Mouse (Mus musculus): ENCODE results near the gene Pcnp. TPM values are rescaled to one million over a fixed set of nuclear protein-coding genes. Genes with fewer than 3 reads are reported as not detected.
"Not testable (repeated sequence)": the region's sequence is repeated elsewhere in the genome, so short reads cannot be mapped to it uniquely, and the experiment has no call there.

Gene Pcnp
- polyA plus RNA-seq, 1 experiment from 2014 or later: 209 TPM

GRCm38 (mm10) chr16:56062981-56063380 lies 33.4 kb upstream of the Pcnp start:
- 58% methylated on average over 11 of the region's 11 CpGs for WGBS
- H3K4me2 ChIP-seq (replicated peaks): no peak overlapping the region
- ATAC-seq: no peak
- H3K27me3 ChIP-seq (replicated peaks): no peaks in the 10 kb centered on the region
- H3K4me1 ChIP-seq (replicated peaks): no peaks in the 10 kb centered on the region
- no peak overlapping the region for H3K4me3 ChIP-seq (replicated peaks)
- H3K36me3 ChIP-seq: no peaks in the 10 kb centered on the region
- no peak overlapping the region for H3K27ac ChIP-seq
- H3K9me3 ChIP-seq: no peaks in the 10 kb centered on the region
- no peak overlapping the region for H3K9ac ChIP-seq

GRCm38 (mm10) chr16:56061995-56062594 lies 32.6 kb upstream of the Pcnp start:
- 74% methylated on average over 7 of the region's 7 CpGs for WGBS
- H3K36me3 ChIP-seq: no peaks in the 10 kb centered on the region
- H3K4me1 ChIP-seq (replicated peaks): no peaks in the 10 kb centered on the region
- H3K4me3 ChIP-seq (replicated peaks): no peak overlapping the region
- H3K27ac ChIP-seq: no peak overlapping the region
- H3K4me2 ChIP-seq (replicated peaks): no peak overlapping the region
- no peak overlapping the region for H3K9ac ChIP-seq
- no peaks in the 10 kb centered on the region for H3K9me3 ChIP-seq
- no peak for ATAC-seq
- H3K27me3 ChIP-seq (replicated peaks): no peaks in the 10 kb centered on the region

GRCm38 (mm10) chr16:56058151-56058550 lies 28.6 kb upstream of the Pcnp start:
- 82% methylated on average over 10 of the region's 10 CpGs for WGBS
- Histone ChIP-seq H3K36me3 (no peaks in the 10 kb centered on the region), H3K4me1 (replicated peaks) (no peaks in the 10 kb centered on the region), H3K4me2 (replicated peaks) (no peak overlapping the region), H3K9me3 (no peaks in the 10 kb centered on the region), H3K27me3 (replicated peaks) (no peaks in the 10 kb centered on the region), H3K9ac (no peak overlapping the region), H3K4me3 (replicated peaks) (no peak overlapping the region), H3K27ac (no peak overlapping the region)
- ATAC-seq: no peak

GRCm38 (mm10) chr16:56056944-56057590 lies 27.5 kb upstream of the Pcnp start:
- Histone ChIP-seq H3K4me1 (replicated peaks) (no peaks in the 10 kb centered on the region), H3K9ac (no peak overlapping the region), H3K27ac (no peak overlapping the region), H3K36me3 (no peaks in the 10 kb centered on the region), H3K4me2 (replicated peaks) (no peak overlapping the region), H3K4me3 (replicated peaks) (no peak overlapping the region), H3K9me3 (no peaks in the 10 kb centered on the region), H3K27me3 (replicated peaks) (no peaks in the 10 kb centered on the region)
- 76% methylated on average over 7 of the region's 7 CpGs for WGBS
- no peak for ATAC-seq

DNA sequence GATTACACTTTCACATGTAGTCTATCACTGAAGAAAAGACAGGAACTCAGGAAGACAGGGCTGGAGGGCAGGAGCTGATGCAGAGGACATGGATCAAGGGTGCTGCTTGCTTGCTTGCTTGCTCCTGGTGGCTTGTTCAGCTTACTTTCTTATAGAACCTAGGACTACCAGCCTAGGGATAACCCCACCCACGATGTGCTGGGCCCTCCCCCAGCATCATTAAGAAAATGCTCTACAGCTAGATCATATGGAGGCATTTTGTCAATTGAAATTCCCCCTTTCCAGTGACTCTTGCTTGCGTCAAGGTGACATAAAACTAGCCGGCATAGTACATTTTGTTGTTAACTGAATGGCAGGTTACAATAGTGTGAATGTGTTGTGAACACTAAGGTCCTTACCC lies 26.4 kb upstream of the Pcnp start:
- no peak overlapping the region for H3K4me2 ChIP-seq (replicated peaks)
- no peak overlapping the region for H3K9ac ChIP-seq
- 73% methylated on average over 3 of the region's 3 CpGs for WGBS

DNA sequence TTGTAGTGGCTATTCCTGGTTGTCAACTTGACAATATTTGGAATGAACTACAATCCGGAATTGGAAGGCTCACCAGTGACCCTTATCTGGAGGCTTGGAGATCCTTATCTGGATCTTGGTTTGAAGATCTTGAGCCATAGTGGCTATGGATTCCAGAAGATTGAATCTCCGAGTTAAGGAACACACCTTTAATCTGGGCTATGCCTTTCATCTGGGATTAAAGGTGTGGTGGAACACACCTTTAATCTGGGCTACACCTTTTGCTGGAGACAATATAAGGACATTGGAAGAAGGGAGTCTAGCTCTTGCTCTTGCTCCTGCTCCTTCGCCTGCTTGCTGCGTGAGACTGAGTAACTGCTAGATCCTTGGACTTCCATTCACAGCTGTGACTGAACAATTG lies 18.5 kb upstream of the Pcnp start, which contains the start of gene Senp7:
Senp7 (plus strand) TSS at position 301 of the 400 bp plus-strand sequence.
- not testable (repeated sequence) for H3K27me3 ChIP-seq (replicated peaks); H3K4me3 ChIP-seq (replicated peaks); H3K36me3 ChIP-seq; H3K9ac ChIP-seq; H3K9me3 ChIP-seq; ATAC-seq; H3K4me1 ChIP-seq (replicated peaks); H3K27ac ChIP-seq; H3K4me2 ChIP-seq (replicated peaks)
- WGBS: no CpG with 5 or more reads among the region's 4 CpGs

More for the DNA sequence above, 26.4 kb upstream of the Pcnp start:
- no peak overlapping the region for H3K4me3 ChIP-seq (replicated peaks)
- no peak for ATAC-seq
- no peaks in the 10 kb centered on the region for H3K36me3 ChIP-seq
- no peaks in the 10 kb centered on the region for H3K4me1 ChIP-seq (replicated peaks)
- H3K27me3 ChIP-seq (replicated peaks): no peaks in the 10 kb centered on the region
- no peaks in the 10 kb centered on the region for H3K9me3 ChIP-seq
- H3K27ac ChIP-seq: no peak overlapping the region

DNA sequence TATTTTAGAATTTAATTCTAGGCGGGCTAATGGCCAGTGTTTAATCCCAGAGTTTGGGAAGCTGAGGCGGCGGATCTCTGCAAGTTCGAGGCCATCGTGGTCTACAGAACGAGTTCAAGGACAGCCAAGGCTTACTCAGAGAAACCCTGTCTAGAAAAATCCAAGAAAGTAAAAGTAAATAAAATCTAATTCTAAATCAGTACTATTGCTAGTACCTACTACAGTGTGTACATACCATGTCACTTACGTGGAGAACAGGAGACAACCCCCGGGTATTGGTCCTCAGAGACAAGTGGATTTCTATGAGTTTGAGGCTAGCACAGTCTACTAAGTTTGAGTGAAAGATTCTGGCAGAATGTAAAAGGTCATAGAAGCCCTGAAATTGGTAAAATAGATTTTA lies 8.6 kb upstream of the Pcnp start:
- Histone ChIP-seq H3K4me2 (replicated peaks) (peak overlapping the region; percentile 66), H3K9ac (peak overlapping the region; percentile 90), H3K27ac (peak overlapping the region; percentile 93), H3K4me1 (replicated peaks) (peaks cover 6% of the 10 kb centered on the region), H3K9me3 (no peaks in the 10 kb centered on the region), H3K36me3 (peaks cover 2% of the 10 kb centered on the region; the same call in 1 of the 2 replicates), H3K4me3 (replicated peaks) (peak overlapping the region; percentile 68), H3K27me3 (replicated peaks) (no peaks in the 10 kb centered on the region)
- peak; percentile 42 for ATAC-seq
- WGBS: 26% methylated on average over 8 of the region's 8 CpGs

- H3K4me2 ChIP-seq (replicated peaks): peak within 1 kb of the TSS; percentile 66
- no peaks in the 10 kb centered on the region for H3K9me3 ChIP-seq
- H3K4me3 ChIP-seq (replicated peaks): peak within 1 kb of the TSS; percentile 68
- H3K27ac ChIP-seq: peak within 1 kb of the TSS; percentile 93
- peak within 1 kb of the TSS; percentile 90 for H3K9ac ChIP-seq
- under 1% methylated on average over 63 of the region's 63 CpGs for WGBS
- H3K36me3 ChIP-seq: peaks cover 2% of the 10 kb centered on the region; the same call in 1 of the 2 replicates
- H3K4me1 ChIP-seq (replicated peaks): peaks cover 6% of the 10 kb centered on the region
- ATAC-seq: peak; percentile 100
- no peaks in the 10 kb centered on the region for H3K27me3 ChIP-seq (replicated peaks)
Measured at GRCm38 (mm10) chr16:56037138-56038010, 7.8 kb upstream of the Pcnp start, which contains the start of gene Trmt10c. Trmt10c (minus strand) TSS chr16:56037819.

DNA sequence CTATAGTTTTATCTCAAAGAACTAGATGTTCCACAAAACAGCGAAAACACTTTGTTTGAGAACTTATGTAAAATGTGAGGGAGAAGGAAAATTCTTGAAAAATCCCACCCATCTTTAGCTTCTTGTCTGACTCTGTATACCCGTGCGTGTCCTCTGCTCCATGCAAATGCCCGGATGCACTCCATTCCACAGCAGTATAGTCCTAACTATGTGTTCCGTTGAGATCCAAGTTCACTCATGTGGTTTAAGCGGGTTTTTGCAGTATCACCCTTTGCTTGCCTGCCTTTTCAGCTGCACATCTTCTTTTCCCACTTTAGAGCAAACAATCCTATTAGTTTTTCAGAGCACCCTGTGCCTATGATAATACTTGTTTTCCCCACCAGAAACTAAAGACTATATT lies 7.0 kb upstream of the Pcnp start:
- Histone ChIP-seq H3K9me3 (no peaks in the 10 kb centered on the region), H3K27me3 (replicated peaks) (no peaks in the 10 kb centered on the region), H3K4me2 (replicated peaks) (peak overlapping the region; percentile 66), H3K9ac (peak overlapping the region; percentile 90), H3K27ac (no peak overlapping the region), H3K4me3 (replicated peaks) (peak overlapping the region; percentile 68), H3K36me3 (peaks cover 2% of the 10 kb centered on the region; the same call in 1 of the 2 replicates), H3K4me1 (replicated peaks) (peaks cover 6% of the 10 kb centered on the region)
- WGBS: 52% methylated on average over 6 of the region's 6 CpGs
- ATAC-seq: no peak

- Histone ChIP-seq H3K27me3 (replicated peaks) (no peaks in the 10 kb centered on the region), H3K4me2 (replicated peaks) (no peak overlapping the region), H3K4me3 (replicated peaks) (no peak overlapping the region), H3K9me3 (no peaks in the 10 kb centered on the region), H3K27ac (no peak overlapping the region), H3K9ac (no peak overlapping the region), H3K36me3 (peaks cover 2% of the 10 kb centered on the region; the same call in 1 of the 2 replicates), H3K4me1 (replicated peaks) (peaks cover 6% of the 10 kb centered on the region)
- 94% methylated on average over 6 of the region's 6 CpGs for whole genome bisulfite sequencing
- no peak for ATAC-seq
Measured at GRCm38 (mm10) chr16:56034566-56034965, 5.0 kb upstream of the Pcnp start.

DNA sequence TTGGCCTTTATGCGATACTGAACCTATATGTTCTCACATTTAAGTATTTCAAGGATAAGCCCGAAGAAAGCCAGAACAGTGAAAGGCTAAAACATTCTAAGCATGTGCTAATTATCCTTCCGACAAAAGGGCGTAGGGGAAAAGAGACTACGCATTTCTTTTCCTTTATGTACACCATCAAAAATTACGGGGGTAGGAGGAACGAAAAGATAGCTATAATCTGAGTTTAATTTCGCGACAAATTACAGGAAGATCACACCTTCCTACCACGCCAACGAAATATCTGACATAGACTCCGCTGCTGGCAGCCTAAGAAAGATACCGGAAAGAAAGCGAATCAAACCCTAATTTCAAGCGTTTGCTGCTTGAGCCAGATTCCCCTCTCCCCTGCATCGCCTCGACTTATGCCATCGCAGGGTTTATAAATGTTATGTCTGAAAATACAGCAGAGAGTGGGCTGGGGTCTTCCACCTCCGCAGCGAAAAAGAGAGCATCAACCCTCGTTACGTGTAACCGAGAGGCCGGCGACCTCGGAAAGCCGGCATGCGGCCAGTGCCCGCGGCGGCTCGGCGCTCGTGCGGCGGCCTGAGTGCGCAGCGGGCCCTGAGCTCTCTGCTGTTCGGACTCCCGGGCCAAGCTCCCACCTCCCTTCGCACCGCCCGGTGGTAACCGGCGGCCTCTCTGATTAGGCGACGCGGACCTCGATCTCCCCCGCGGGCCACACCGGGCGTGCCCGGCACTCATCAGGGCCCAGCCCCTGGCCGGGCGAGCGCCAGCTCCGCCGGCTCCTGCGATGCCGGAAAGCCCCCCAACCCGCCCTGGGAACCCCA lies 602 bp downstream of the Pcnp start:
- Histone ChIP-seq H3K4me2 (replicated peaks) (peak overlapping the region; percentile 62), H3K27ac (peak overlapping the region; percentile 85)
- under 1% methylated on average over 62 of the region's 62 CpGs for WGBS

More for the DNA sequence above, 602 bp downstream of the Pcnp start:
- ATAC-seq: peak; percentile 94
- 0 out of 2 replicates have a peak, but pooled peaks cover 4% of the 10 kb centered on the region for H3K4me1 ChIP-seq (replicated peaks)
- peak overlapping the region; percentile 88 for H3K4me3 ChIP-seq (replicated peaks)
- no peaks in the 10 kb centered on the region for H3K27me3 ChIP-seq (replicated peaks)
- H3K36me3 ChIP-seq: no peaks in the 10 kb centered on the region
- H3K9me3 ChIP-seq: no peaks in the 10 kb centered on the region
- peak overlapping the region; percentile 95 for H3K9ac ChIP-seq
